Mouse (Mus musculus) MEL (cell line): ENCODE data around the gene Ramp3. TPM values are rescaled to one million over a fixed set of nuclear protein-coding genes. Genes with fewer than 3 reads are reported as not detected.

ENCODE experiments used
- DNase-seq: peaks from one replicate; pipeline ENCODE4 v3.0.0; 2011; ENCODE audit warnings: low read depth, low spot score
- H3K27ac ChIP-seq: 2 replicates; pipeline ENCODE4 v1.5.1; 2012; ENCODE audit warnings: low read depth, mild to moderate bottlenecking, control low read depth, low read length, moderate library complexity; ENCODE audit not compliant: control insufficient read depth
- H3K27me3 ChIP-seq, 2 experiments: fragments of 150-350 bp in 1 of 2; sonication (generic) in 1 of 2; 2 replicates each; pipeline ENCODE4 v1.6.1; 2012; ENCODE audit warnings: low read length in 2 of 2, mild to moderate bottlenecking in 2 of 2, improper control_type of control experiment in 1 of 2, moderate library complexity in 1 of 2; ENCODE audit not compliant: insufficient read depth in 2 of 2, control insufficient read depth in 1 of 2
- H3K36me3 ChIP-seq, 2 experiments: 2 replicates each; pipeline ENCODE4 v1.6.1; 2012 to 2014; ENCODE audit warnings: low read length in 2 of 2, improper control_type of control experiment in 1 of 2, inconsistent platforms in 1 of 2, mild to moderate bottlenecking in 1 of 2; ENCODE audit not compliant: insufficient read depth in 2 of 2, control insufficient read depth in 1 of 2
- H3K4me1 ChIP-seq, 2 experiments: fragments of 150-350 bp in 1 of 2; sonication (generic) in 1 of 2; 2 replicates each; pipeline ENCODE4 v1.6.1; 2012; ENCODE audit warnings: low read length in 2 of 2, improper control_type of control experiment in 1 of 2, mild to moderate bottlenecking in 1 of 2; ENCODE audit not compliant: insufficient read depth in 2 of 2, control insufficient read depth in 1 of 2
- H3K4me3 ChIP-seq, 2 experiments: fragments of 150-350 bp in 1 of 2; sonication (generic) in 1 of 2; 2 replicates each; pipeline ENCODE4 v1.5.1; 2012; ENCODE audit warnings: low read depth in 2 of 2, low read length in 2 of 2, mild to moderate bottlenecking in 2 of 2, moderate library complexity in 2 of 2, control low read depth in 1 of 2, improper control_type of control experiment in 1 of 2; ENCODE audit not compliant: control insufficient read depth in 1 of 2, insufficient read depth in 1 of 2
- H3K79me2 ChIP-seq: 2 replicates; pipeline ENCODE4 v1.6.1; 2012; ENCODE audit warnings: mild to moderate bottlenecking, low read length, moderate library complexity; ENCODE audit not compliant: control insufficient read depth, poor library complexity, insufficient read depth
- H3K9ac ChIP-seq: 2 replicates; pipeline ENCODE4 v1.6.1; 2012; ENCODE audit warnings: low read depth, mild to moderate bottlenecking, control low read depth, low read length, moderate library complexity; ENCODE audit not compliant: control insufficient read depth, poor library complexity, severe bottlenecking
- H3K9me3 ChIP-seq: fragments of 150-350 bp; sonication (generic); replicated peaks from 2 replicates; pipeline ENCODE4 v1.6.1; 2012; ENCODE audit warnings: mild to moderate bottlenecking, low read length, improper control_type of control experiment, moderate library complexity; ENCODE audit not compliant: insufficient read depth
- BHLHE40 ChIP-seq: IDR thresholded peaks from 2 replicates; pipeline ENCODE4 v1.6.1; 2012; ENCODE audit warnings: low read depth, mild to moderate bottlenecking, inconsistent platforms, low read length, improper control_type of control experiment, borderline replicate concordance
- CHD2 ChIP-seq: IDR thresholded peaks from 2 replicates; pipeline ENCODE4 v1.6.1; 2011; ENCODE audit warnings: low read length, improper control_type of control experiment
- CTCF ChIP-seq, 3 experiments: IDR thresholded peaks in 2 of 3; conservative IDR thresholded peaks in 1 of 3; 2 replicates each; pipeline ENCODE4 v1.5.1; 2011 to 2012; ENCODE audit warnings: low read length in 3 of 3, low read depth in 2 of 3, mild to moderate bottlenecking in 2 of 3, improper control_type of control experiment in 1 of 3, inconsistent platforms in 1 of 3, mixed read lengths in 1 of 3, moderate library complexity in 1 of 3; ENCODE audit not compliant: control insufficient read depth in 1 of 3, insufficient read depth in 1 of 3, poor library complexity in 1 of 3, severe bottlenecking in 1 of 3
- E2F4 ChIP-seq: IDR thresholded peaks from 2 replicates; pipeline ENCODE4 v1.6.1; 2011; ENCODE audit warnings: low read depth, low read length, improper control_type of control experiment, borderline replicate concordance
- ELF1 ChIP-seq: IDR thresholded peaks from 2 replicates; pipeline ENCODE4 v1.6.1; 2014; ENCODE audit warnings: low read depth, mild to moderate bottlenecking, inconsistent platforms, low read length, improper control_type of control experiment, moderate library complexity
- EP300 ChIP-seq, 2 experiments: IDR thresholded peaks; 2 replicates each; pipeline ENCODE4 v1.6.1; 2011; ENCODE audit warnings: improper control_type of control experiment in 2 of 2, low read length in 2 of 2, low read depth in 1 of 2, mild to moderate bottlenecking in 1 of 2
- ETS1 ChIP-seq: IDR thresholded peaks from 2 replicates; pipeline ENCODE4 v1.6.1; 2012; ENCODE audit warnings: low read depth, mild to moderate bottlenecking, inconsistent platforms, low read length, improper control_type of control experiment, moderate library complexity
- GATA1 ChIP-seq: IDR thresholded peaks from 2 replicates; pipeline ENCODE4 v1.6.1; 2011; ENCODE audit warnings: low read depth, low read length, improper control_type of control experiment
- HCFC1 ChIP-seq: IDR thresholded peaks from 2 replicates; pipeline ENCODE4 v1.6.1; 2012; ENCODE audit warnings: low read depth, mild to moderate bottlenecking, inconsistent platforms, low read length, improper control_type of control experiment, moderate library complexity
- JUND ChIP-seq: IDR thresholded peaks from 2 replicates; pipeline ENCODE4 v1.6.1; 2011; ENCODE audit warnings: low read depth, mild to moderate bottlenecking, improper control_type of control experiment, low read length
- KAT2A ChIP-seq: conservative IDR thresholded peaks from 2 replicates; pipeline ENCODE4 v1.6.1; 2012; ENCODE audit warnings: low read depth, low read length, improper control_type of control experiment, inconsistent platforms
- MAFK ChIP-seq: IDR thresholded peaks from 2 replicates; pipeline ENCODE4 v1.6.1; 2011; ENCODE audit warnings: low read depth, mild to moderate bottlenecking, low read length, improper control_type of control experiment, borderline replicate concordance
- MAX ChIP-seq: IDR thresholded peaks from 2 replicates; pipeline ENCODE4 v1.6.1; 2011; ENCODE audit warnings: low read length, improper control_type of control experiment
- MAZ ChIP-seq: IDR thresholded peaks from 2 replicates; pipeline ENCODE4 v1.6.1; 2012; ENCODE audit warnings: low read depth, mild to moderate bottlenecking, inconsistent platforms, low read length, improper control_type of control experiment
- MXI1 ChIP-seq: IDR thresholded peaks from 2 replicates; pipeline ENCODE4 v1.6.1; 2011; ENCODE audit warnings: mild to moderate bottlenecking, low read depth, low read length, improper control_type of control experiment
- MYB ChIP-seq: IDR thresholded peaks from 2 replicates; pipeline ENCODE4 v1.6.1; 2011; ENCODE audit warnings: mild to moderate bottlenecking, low read depth, low read length, improper control_type of control experiment
- MYC ChIP-seq: IDR thresholded peaks from 2 replicates; pipeline ENCODE4 v1.6.1; 2011; ENCODE audit warnings: low read depth, mild to moderate bottlenecking, low read length, improper control_type of control experiment, moderate library complexity
- NELFE ChIP-seq: IDR thresholded peaks from 2 replicates; pipeline ENCODE4 v1.6.1; 2011; ENCODE audit warnings: low read depth, low read length, improper control_type of control experiment
- NRF1 ChIP-seq: IDR thresholded peaks from 2 replicates; pipeline ENCODE4 v1.6.1; 2014; ENCODE audit warnings: low read depth, mild to moderate bottlenecking, inconsistent platforms, low read length, improper control_type of control experiment, moderate library complexity; ENCODE audit not compliant: poor library complexity, insufficient read depth, severe bottlenecking
- POLR2A ChIP-seq, 2 experiments: IDR thresholded peaks; 2 replicates each; pipeline ENCODE4 v1.6.1; 2011 to 2012; ENCODE audit warnings: low read length in 2 of 2, mild to moderate bottlenecking in 2 of 2, control low read depth in 1 of 2, improper control_type of control experiment in 1 of 2, low read depth in 1 of 2, moderate library complexity in 1 of 2; ENCODE audit not compliant: control insufficient read depth in 1 of 2, insufficient read depth in 1 of 2, poor library complexity in 1 of 2
- POLR2AphosphoS2 ChIP-seq: IDR thresholded peaks from 2 replicates; pipeline ENCODE4 v1.6.1; 2011; ENCODE audit warnings: low read length, improper control_type of control experiment
- POLR2AphosphoS5 ChIP-seq: IDR thresholded peaks from 2 replicates; pipeline ENCODE4 v1.6.1; 2012; ENCODE audit warnings: low read depth, borderline replicate concordance, mild to moderate bottlenecking, inconsistent platforms, low read length, moderate library complexity, mixed read lengths
- RAD21 ChIP-seq: IDR thresholded peaks from 2 replicates; pipeline ENCODE4 v1.6.1; 2011; ENCODE audit warnings: mild to moderate bottlenecking, low read depth, low read length, improper control_type of control experiment
- RCOR1 ChIP-seq: IDR thresholded peaks from 2 replicates; pipeline ENCODE4 v1.6.1; 2012; ENCODE audit warnings: low read depth, mild to moderate bottlenecking, inconsistent platforms, low read length, improper control_type of control experiment
- SIN3A ChIP-seq: IDR thresholded peaks from 2 replicates; pipeline ENCODE4 v1.6.1; 2012; ENCODE audit warnings: low read length, improper control_type of control experiment, inconsistent platforms
- SMC3 ChIP-seq: IDR thresholded peaks from 2 replicates; pipeline ENCODE4 v1.6.1; 2011; ENCODE audit warnings: low read depth, low read length, improper control_type of control experiment
- TAL1 ChIP-seq: IDR thresholded peaks from 2 replicates; pipeline ENCODE4 v1.6.1; 2012; ENCODE audit warnings: mild to moderate bottlenecking, inconsistent platforms, low read length, moderate library complexity, mixed read lengths
- TBP ChIP-seq: IDR thresholded peaks from 2 replicates; pipeline ENCODE4 v1.8.0; 2011; ENCODE audit warnings: low read depth, low read length, improper control_type of control experiment
- TCF12 ChIP-seq: IDR thresholded peaks from 2 replicates; pipeline ENCODE4 v1.6.1; 2014; ENCODE audit warnings: low read depth, mild to moderate bottlenecking, inconsistent platforms, low read length, improper control_type of control experiment, moderate library complexity
- UBTF ChIP-seq: IDR thresholded peaks from 2 replicates; pipeline ENCODE4 v1.6.1; 2012; ENCODE audit warnings: low read depth, mild to moderate bottlenecking, inconsistent platforms, low read length, improper control_type of control experiment, moderate library complexity, borderline replicate concordance; ENCODE audit not compliant: insufficient read depth
- USF1 ChIP-seq: IDR thresholded peaks from 2 replicates; pipeline ENCODE4 v1.6.1; 2014; ENCODE audit warnings: low read depth, mild to moderate bottlenecking, inconsistent platforms, low read length, improper control_type of control experiment, moderate library complexity
- ZC3H11A ChIP-seq: IDR thresholded peaks from 2 replicates; pipeline ENCODE4 v1.6.1; 2012; ENCODE audit warnings: low read depth, mild to moderate bottlenecking, inconsistent platforms, low read length, improper control_type of control experiment
- ZKSCAN1 ChIP-seq: IDR thresholded peaks from 2 replicates; pipeline ENCODE4 v1.6.1; 2012; ENCODE audit warnings: low read depth, mild to moderate bottlenecking, inconsistent platforms, low read length, improper control_type of control experiment, moderate library complexity
- ZMIZ1 ChIP-seq: IDR thresholded peaks from 2 replicates; pipeline ENCODE4 v1.6.1; 2012; ENCODE audit warnings: low read depth, mild to moderate bottlenecking, inconsistent platforms, low read length, improper control_type of control experiment, moderate library complexity
- ZNF384 ChIP-seq: IDR thresholded peaks from 2 replicates; pipeline ENCODE4 v1.6.1; 2012; ENCODE audit warnings: low read depth, mild to moderate bottlenecking, inconsistent platforms, low read length, improper control_type of control experiment
- polyA plus RNA-seq, 2 experiments: library from polyadenylated mRNA; stranded (reverse) in 1 of 2; unstranded in 1 of 2; fragments of >175 nt in 1 of 2; fragments of >200 nt in 1 of 2; gene quantifications; 2 replicates each; pipeline versions ENCODE4 v1.2.1 to v1.2.4; 2012; ENCODE audit warnings: low replicate concordance in 2 of 2, low read depth in 1 of 2; ENCODE audit not compliant: insufficient read length in 2 of 2, insufficient read depth in 1 of 2, missing spikeins in 1 of 2
- total RNA-seq: library from RNA; depleted of rRNA; stranded (reverse); fragments of 300-350 nt; gene quantifications from 2 replicates; pipeline ENCODE4 v1.2.3, GENCODE M21; 2012

Ramp3 gene
- total and polyA plus RNA-seq, 3 experiments, result not detected

DNA sequence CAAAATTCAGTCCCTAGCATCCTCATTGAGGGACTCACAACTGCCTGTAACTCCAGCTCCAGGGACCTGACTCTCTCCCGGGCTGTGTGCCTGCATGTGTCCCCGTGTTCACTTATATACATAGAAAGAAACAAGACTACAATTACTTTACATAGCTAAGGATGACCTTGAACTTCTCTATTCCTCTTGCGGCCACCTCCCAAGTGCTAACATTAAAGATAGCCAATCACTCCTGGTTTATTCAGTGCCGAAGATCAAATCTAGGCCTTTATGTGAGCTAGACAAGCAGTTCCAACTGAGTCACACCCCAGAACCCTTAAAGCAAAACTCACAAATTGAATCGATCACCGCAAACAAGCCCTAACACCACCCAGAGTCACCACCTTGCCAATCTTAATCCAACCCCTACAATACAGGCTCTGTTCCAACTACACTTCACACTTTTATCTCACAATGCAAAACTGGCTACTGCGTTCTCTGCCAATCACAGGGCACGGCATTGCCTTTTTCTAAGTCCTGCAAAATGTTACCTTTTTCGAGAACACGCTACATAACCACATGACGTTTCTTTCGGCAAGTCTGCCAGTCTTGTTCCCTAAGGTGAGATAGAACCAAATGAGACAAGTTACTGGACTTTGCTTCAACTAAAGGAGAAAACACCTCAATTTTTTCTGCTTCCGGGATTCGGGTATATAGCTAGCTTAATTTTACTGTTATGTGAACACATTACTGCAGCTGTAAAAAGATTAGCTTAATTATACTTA is 33.5 kb upstream of the Ramp3 start:
- Histone ChIP-seq H3K27ac (peak overlapping the region; percentile 92), H3K9me3 (no peaks in the 10 kb centered on the region), H3K36me3 (peaks cover 27 to 34% of the 10 kb centered on the region in 2 experiments), H3K27me3 (no peaks in the 10 kb centered on the region), H3K4me3 (peak overlapping the region; percentile 77 to 92), H3K79me2 (peaks cover 56% of the 10 kb centered on the region), H3K4me1 (peaks cover 11 to 33% of the 10 kb centered on the region in 2 experiments), H3K9ac (peak overlapping the region; percentile 92)
- DNase-seq, result peak; percentile 87
- TF ChIP-seq MAZ (0 out of 2 replicates have a peak, but pooled peaks have one; percentile 27), NRF1 (no peak), BHLHE40 (no peak), MYC (peak; percentile 61), CHD2 (no peak), TAL1 (no peak), ZNF384 (no peak), CTCF (IDR thresholded peaks at IDR 0.05 in 2 of 3, conservative IDR thresholded peaks at IDR 0.05 in 1 of 3; ENCODE audit: control insufficient read depth in 1 of 3, insufficient read depth in 1 of 3, low read depth in 2 of 3, low read length in 3 of 3, poor library complexity in 1 of 3, severe bottlenecking in 1 of 3) (no peak), ZKSCAN1 (peak; percentile 58; the same call in 1 of the 2 replicates), POLR2AphosphoS5 (no peak), RCOR1 (peak; percentile 36; the same call in 1 of the 2 replicates), EP300 (IDR thresholded peaks at IDR 0.05; ENCODE audit: low read depth in 1 of 2, low read length in 2 of 2) (peak; percentile 7 to 40; a peak in 1 of 4 replicates), POLR2AphosphoS2 (peak; percentile 58; the same call in 1 of the 2 replicates), ELF1 (no peak), NELFE (peak; percentile 58), MYB (0 out of 2 replicates have a peak, but pooled peaks have one; percentile 35), RAD21 (no peak), TCF12 (no peak), ETS1 (0 out of 2 replicates have a peak, but pooled peaks have one; percentile 43), SIN3A (no peak; the same call in none of the 2 replicates), TBP (peak; percentile 83), UBTF (0 out of 2 replicates have a peak, but pooled peaks have one; percentile 23), MAX (peak; percentile 40; the same call in 1 of the 2 replicates), GATA1 (peak; percentile 44), HCFC1 (peak; percentile 54; the same call in 1 of the 2 replicates), JUND (peak; percentile 65; the same call in 1 of the 2 replicates), POLR2A (IDR thresholded peaks at IDR 0.05; ENCODE audit: control insufficient read depth in 1 of 2, insufficient read depth in 1 of 2, low read depth in 1 of 2, low read length in 2 of 2, poor library complexity in 1 of 2) (peak; percentile 41 to 48; a peak in 2 of 4 replicates), MXI1 (peak; percentile 71; the same call in 1 of the 2 replicates), E2F4 (0 out of 2 replicates have a peak, but pooled peaks have one; percentile 33), ZC3H11A (no peak), MAFK (no peak), USF1 (0 out of 2 replicates have a peak, but pooled peaks have one; percentile 3), SMC3 (0 out of 2 replicates have a peak, but pooled peaks have one; percentile 19), ZMIZ1 (0 out of 2 replicates have a peak, but pooled peaks have one; percentile 25), KAT2A (0 out of 2 replicates have a peak, but pooled peaks have one; percentile 4)
